Mouse (Mus musculus): ENCODE measurements at regions not wholly inside any gene's neighbourhood (a gene's known extent, or its start where the extent isn't known, plus 50 kb on each side); places are given as distances from the start of the nearest gene placed in this dataset.

DNA sequence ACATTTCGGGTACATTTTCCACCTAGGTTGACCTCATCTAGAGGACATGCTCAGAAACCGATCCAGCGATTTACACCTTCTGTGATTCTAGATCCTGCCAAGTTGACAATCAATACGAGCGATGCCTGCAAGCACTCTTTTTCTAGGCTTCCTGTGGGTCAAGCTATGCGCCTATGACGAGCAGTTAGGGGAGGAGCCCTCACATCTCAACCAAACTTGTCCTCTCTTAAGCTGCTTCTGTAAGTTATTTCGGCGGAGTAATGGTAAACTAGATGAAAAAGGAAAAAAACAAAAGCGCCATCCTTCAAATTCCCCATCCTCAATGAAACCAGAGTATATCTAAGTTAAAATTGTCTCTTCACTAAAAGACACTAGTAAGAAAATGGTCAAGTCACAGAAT is 858.5 kb downstream of the Zfp704 start:
- DNase-seq (ENCODE audit: low spot score in 2 of 2) = no peak

DNA sequence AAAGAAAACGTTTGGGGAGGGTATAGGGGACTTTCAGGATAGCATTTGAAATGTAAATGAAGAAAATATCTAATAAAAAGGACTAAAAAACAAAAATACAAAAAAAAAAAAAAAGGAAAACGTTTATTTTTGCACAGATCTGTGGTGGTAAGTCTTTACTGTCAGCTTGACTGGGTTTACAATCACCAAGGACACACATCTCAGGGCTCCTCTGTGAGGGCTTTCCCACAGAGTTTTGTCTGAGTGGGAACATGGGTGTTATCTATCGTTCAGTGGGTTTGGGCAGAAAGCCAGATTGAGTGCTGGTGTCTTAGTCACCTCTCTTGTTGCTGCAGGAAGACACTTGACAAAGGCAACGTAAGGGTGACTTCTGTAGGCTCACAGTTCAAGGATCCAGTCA is 859.0 kb downstream of the Zfp704 start:
- DNase-seq (ENCODE audit: low spot score in 2 of 2) = no peak

DNA sequence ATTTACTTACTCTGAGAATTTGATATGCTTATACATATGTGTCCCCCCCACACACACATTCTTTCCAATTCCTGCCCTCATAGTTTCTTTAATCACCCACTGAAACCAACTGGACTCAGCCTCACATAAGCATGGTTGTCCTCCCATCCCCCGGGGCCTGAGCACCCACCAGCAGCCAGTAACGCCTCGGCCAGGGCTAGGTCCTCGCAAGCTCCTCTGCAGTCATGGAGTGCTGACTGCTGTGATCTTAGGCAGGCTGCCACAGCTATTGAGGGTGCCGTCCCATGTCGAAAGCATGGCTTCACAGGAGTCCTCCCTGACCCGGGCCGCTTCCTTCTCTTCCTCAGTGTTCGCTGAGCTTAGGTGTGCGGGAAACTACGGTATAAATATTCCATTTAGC is 859.7 kb downstream of the Zfp704 start:
- DNase-seq (ENCODE audit: low spot score in 2 of 2) = no peak

DNA sequence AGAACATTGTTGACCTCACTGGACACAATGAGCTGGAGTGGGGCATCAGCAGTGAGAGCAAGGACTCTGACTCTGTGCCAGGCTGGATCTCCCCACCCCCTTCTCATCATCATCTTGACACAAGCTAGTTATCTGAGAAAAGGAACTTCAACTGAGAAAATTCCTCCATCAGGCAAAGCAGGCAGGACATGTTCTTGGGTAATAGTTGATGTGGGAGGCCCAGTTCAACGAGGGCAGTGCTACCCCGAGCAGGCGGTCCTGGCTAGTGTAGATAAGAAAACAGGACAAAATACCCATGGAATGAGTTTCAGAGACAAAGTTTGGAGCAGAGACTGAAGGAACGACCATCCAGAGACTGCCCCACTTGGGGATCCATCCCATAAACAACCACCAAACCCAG is 862.7 kb downstream of the Zfp704 start:
- DNase-seq (ENCODE audit: low spot score in 2 of 2) = no peak

DNA sequence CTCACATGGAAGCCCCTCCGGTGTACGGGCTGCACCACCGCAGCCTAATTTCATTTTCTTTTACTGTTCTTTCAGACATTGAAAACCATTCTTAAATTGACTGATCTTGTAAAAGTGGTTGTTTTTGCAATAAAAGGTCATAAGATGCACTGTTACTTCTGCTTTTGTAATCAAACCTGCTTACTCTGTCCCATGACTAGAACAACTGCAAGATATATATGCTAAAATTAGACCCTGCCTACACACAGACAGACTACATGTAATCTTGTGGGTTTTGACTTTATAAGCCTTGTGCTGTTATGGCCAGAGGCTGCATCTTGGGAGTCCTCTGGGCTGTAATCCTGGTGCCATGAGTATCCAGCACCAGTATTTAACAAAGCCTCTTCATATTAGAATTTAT is 863.2 kb downstream of the Zfp704 start:
- DNase-seq (ENCODE audit: low spot score in 2 of 2) = no peak

GRCm38 (mm10) chr3:8746037-8746436 is 863.8 kb downstream of the Zfp704 start:
- no peak for DNase-seq (ENCODE audit: low spot score in 2 of 2)

GRCm38 (mm10) chr3:8744857-8745256 is 865.0 kb downstream of the Zfp704 start:
- no peak for DNase-seq (ENCODE audit: low spot score in 2 of 2)

- DNase-seq (ENCODE audit: low spot score in 2 of 2) = no peak
These were observed 866.2 kb downstream of the Zfp704 start for GRCm38 (mm10) chr3:8743650-8744049.

GRCm38 (mm10) chr3:8741266-8742023 is 868.4 kb downstream of the Zfp704 start:
- no peak for DNase-seq (ENCODE audit: low spot score in 2 of 2)

- DNase-seq (ENCODE audit: low spot score in 2 of 2) = no peak
These were observed 869.2 kb downstream of the Zfp704 start for GRCm38 (mm10) chr3:8740710-8741109.

DNA sequence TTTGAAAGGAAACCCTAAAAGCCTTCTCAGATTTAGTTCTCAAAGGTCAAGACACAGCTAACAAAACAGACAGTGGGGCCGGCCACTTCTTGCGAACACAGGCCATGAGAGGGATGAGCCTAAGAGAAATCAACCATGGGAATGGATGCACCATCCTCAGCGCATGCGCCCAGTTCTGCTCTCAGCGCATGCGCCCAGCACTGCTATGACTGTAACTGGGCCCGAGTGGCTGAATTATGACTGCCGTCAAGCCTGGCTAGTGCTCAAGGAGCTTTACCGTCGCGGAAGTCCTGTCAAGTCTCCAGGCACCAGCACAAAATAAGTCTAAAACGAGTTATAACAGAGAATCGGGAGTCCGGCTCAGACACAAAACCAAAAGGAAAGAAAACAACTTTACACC is 870.6 kb downstream of the Zfp704 start:
- DNase-seq (ENCODE audit: low spot score in 2 of 2) = no peak

DNA sequence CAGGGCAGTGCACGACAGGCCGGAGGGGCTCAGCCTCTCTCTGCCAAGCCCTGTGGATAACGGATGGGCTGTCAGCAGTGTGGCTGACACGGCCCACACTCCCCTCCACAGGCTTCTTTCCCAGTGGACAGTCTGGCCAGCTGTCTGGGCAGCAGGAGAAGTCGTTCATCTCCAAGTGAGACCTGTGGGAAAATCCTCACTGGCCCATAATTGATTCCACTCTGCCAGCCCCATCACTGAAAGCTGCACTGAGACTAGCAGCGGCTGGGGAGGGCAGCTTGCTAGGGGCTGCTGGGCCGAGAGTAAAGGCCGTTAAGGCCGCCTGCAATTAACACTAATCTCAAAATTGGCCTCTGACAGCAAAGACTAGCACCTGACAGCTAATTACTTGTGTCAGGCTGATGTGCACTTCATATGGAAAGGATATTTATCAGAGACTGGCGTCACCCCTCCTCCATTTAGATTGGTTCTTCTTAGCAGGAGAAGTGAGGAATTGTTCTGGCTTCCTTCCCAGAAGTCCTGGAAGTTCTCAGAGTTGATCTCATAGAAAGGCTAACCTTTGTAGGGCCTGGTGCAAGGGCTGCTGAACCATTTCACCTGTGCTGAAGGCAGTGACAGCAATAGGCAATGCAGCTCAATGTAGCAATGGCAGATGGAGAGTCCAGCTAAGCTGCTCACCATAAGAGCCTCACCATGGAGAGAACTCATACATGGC is 873.5 kb downstream of the Zfp704 start:
- no peak for DNase-seq (ENCODE audit: low spot score in 2 of 2)

GRCm38 (mm10) chr3:8734096-8734495 is 875.8 kb downstream of the Zfp704 start:
- DNase-seq (ENCODE audit: low spot score in 2 of 2) = no peak

GRCm38 (mm10) chr3:8731398-8731797 is 878.5 kb downstream of the Zfp704 start:
- DNase-seq (ENCODE audit: low spot score in 2 of 2) = no peak

GRCm38 (mm10) chr3:8721628-8722594 is 888.0 kb downstream of the Zfp704 start:
- DNase-seq (ENCODE audit: low spot score in 2 of 2) = no peak

GRCm38 (mm10) chr3:8720586-8721100 is 889.2 kb downstream of the Zfp704 start:
- DNase-seq (ENCODE audit: low spot score in 2 of 2) = no peak

DNA sequence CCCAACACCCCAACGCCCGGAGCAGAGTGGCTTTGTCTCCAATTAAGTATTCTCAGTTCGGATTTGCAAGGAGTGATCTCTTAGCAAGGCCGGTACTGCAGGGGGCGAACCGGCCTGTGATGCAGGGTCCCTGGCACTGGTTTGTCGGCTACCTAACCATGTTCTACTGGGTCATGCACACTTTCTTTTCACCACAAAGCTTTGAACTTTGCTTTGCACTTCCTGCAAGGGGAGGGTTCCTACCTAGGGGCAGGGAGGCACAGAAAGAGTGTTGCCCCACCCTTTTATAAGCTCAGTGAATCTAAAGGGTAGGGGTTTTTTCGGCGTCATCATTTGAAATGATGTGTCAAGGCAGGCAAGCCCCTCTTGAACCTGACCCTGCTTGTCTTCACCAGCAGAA is 891.7 kb downstream of the Zfp704 start:
- no peak for DNase-seq (ENCODE audit: low spot score in 2 of 2)

GRCm38 (mm10) chr3:8717334-8717812 is 892.5 kb downstream of the Zfp704 start:
- peak in 1 of 2 experiments; percentile 14 for DNase-seq (ENCODE audit: low spot score in 2 of 2)

Measured in layer of hippocampus, postnatal 14 days (tissue).